Mouse (Mus musculus) fibroblast of lung, adult 2 months (primary cell): ENCODE measurements at regions not wholly inside any gene's neighbourhood (a gene's known extent, or its start where the extent isn't known, plus 50 kb on each side); places are given as distances from the start of the nearest gene placed in this dataset.

Experiments used
- DNase-seq: peaks from one replicate; pipeline ENCODE4 v3.0.0-alpha.2; 2011; ENCODE audit warnings: low read depth

- no peak for DNase-seq
Measured at GRCm38 (mm10) chr10:8995097-8995496, 109.2 kb upstream of the Sash1 start.

GRCm38 (mm10) chr10:8986339-8986738 is 100.5 kb upstream of the Sash1 start:
- no peak for DNase-seq

GRCm38 (mm10) chr10:8983347-8983746 is 97.5 kb upstream of the Sash1 start:
- no peak for DNase-seq

- no peak for DNase-seq
Measured at GRCm38 (mm10) chr10:8980568-8980967, 94.7 kb upstream of the Sash1 start.

GRCm38 (mm10) chr10:8978595-8978994 is 92.7 kb upstream of the Sash1 start:
- DNase-seq, result no peak

- DNase-seq, result no peak
Measured at GRCm38 (mm10) chr10:8973934-8974333, 88.1 kb upstream of the Sash1 start.

GRCm38 (mm10) chr10:8972789-8973551 is 87.1 kb upstream of the Sash1 start:
- DNase-seq, result no peak

- DNase-seq, result no peak
Measured at GRCm38 (mm10) chr10:8970807-8971206, 84.9 kb upstream of the Sash1 start.

GRCm38 (mm10) chr10:8969586-8969985 is 83.7 kb upstream of the Sash1 start:
- DNase-seq, result no peak

- no peak for DNase-seq
Measured at GRCm38 (mm10) chr10:8969016-8969415, 83.1 kb upstream of the Sash1 start.

GRCm38 (mm10) chr10:8968276-8968923 is 82.5 kb upstream of the Sash1 start:
- no peak for DNase-seq

GRCm38 (mm10) chr10:8962921-8963320 is 77.1 kb upstream of the Sash1 start:
- no peak for DNase-seq

GRCm38 (mm10) chr10:8960964-8961675 is 75.2 kb upstream of the Sash1 start:
- no peak for DNase-seq

GRCm38 (mm10) chr10:8960275-8960960 is 74.5 kb upstream of the Sash1 start:
- no peak for DNase-seq

GRCm38 (mm10) chr10:8955499-8956211 is 69.8 kb upstream of the Sash1 start:
- DNase-seq, result no peak

- no peak for DNase-seq
Measured at GRCm38 (mm10) chr10:8954003-8954402, 68.1 kb upstream of the Sash1 start.

GRCm38 (mm10) chr10:8952922-8953321 is 67.1 kb upstream of the Sash1 start:
- DNase-seq, result no peak

GRCm38 (mm10) chr10:8951937-8952336 is 66.1 kb upstream of the Sash1 start:
- no peak for DNase-seq

GRCm38 (mm10) chr10:8951236-8951825 is 65.5 kb upstream of the Sash1 start:
- no peak for DNase-seq

GRCm38 (mm10) chr10:8948227-8948626 is 62.4 kb upstream of the Sash1 start:
- no peak for DNase-seq

GRCm38 (mm10) chr10:8945195-8945751 is 59.4 kb upstream of the Sash1 start:
- DNase-seq, result no peak
